Mouse (Mus musculus) yolk sac, embryonic 10.5 days (tissue): ENCODE results near the gene Cltb.
A peak's percentile ranks its signal among the peaks of the same experiment; 100 is the strongest.

Experiments used
- DNase-seq: peaks from one replicate; pipeline ENCODE4 v3.0.0-alpha.2; 2017; ENCODE audit warnings: low spot score

Gene Cltb

GRCm38 (mm10) chr13:54564232-54565200 lies 46.6 kb downstream of the Cltb start:
- DNase-seq: peak; percentile 49

DNA sequence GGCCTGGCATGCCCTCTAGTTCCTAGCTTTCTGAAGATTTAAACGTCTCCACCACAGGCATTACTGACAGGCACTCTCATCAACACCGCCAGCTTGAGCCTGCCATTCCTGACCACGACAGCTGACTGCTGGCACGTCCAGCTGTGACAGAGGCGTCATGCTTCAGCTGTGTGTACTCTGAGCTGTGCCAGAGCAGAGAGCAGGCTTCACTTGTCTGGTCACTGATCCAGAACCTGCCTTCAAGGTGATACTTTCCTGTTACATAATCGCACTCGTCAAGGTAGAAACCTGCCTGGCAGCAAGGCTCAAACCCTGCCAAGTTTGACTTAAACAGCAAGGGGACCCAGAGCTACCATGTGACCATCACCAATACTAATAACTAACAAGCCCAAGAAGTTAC lies 48.6 kb downstream of the Cltb start:
- no peak for DNase-seq

DNA sequence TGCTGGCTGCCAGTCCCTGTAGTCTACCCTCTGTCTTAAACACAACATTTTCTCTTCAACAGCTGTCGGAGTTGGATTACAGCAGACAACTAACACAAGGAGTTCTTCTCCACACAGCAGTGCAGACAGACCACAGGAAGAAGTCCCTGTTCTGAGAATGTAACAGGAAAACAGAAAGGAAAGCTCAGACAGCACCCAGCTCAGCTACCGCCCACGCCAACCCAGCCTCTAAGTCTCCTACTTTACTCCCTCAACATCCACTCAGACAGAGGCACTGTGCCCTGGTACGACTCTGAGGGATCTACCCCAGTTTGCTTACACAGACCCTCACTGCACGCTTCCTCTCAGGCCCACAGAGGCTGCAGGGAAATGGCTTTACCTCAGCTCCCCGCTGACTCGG lies 50.5 kb downstream of the Cltb start:
- no peak for DNase-seq

DNA sequence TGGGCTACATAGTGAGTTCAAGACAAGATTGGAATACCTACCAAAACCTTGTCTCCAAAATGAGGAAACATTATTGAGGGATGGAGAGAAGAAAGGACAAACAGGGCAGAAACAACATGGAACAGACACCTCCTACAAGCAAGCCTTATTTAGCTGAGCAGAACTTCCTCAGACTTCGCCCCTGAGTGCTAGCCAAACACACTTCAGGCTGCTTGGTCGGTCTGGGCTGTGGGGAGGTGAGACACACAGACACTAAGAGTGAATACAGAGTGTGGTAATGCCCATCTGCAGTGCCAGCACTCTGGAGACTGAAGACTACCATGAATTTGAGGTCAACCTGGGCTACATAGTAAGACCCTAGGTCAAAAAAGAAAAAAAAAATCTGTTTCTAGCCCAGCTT lies 51.5 kb downstream of the Cltb start:
- no peak for DNase-seq

DNA sequence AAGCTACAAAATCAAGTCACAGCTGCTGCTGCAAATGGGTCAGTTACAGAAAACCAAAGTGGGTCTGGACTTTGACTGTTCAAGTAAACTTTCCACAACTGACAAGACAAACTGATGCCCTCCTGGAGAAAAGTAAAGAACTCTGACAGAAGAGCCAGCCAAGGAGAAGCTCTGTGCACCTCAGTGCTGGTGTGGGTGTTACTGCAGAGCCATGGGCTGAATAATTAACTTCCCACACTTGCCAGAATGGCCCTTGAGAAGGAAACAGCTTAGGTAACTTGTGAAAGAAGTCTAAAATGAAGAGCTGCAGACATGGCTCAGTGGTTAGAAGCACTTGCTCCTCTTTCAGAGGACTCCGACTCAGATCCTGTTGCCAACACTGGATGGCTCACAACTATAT lies 53.5 kb downstream of the Cltb start:
- DNase-seq: no peak

DNA sequence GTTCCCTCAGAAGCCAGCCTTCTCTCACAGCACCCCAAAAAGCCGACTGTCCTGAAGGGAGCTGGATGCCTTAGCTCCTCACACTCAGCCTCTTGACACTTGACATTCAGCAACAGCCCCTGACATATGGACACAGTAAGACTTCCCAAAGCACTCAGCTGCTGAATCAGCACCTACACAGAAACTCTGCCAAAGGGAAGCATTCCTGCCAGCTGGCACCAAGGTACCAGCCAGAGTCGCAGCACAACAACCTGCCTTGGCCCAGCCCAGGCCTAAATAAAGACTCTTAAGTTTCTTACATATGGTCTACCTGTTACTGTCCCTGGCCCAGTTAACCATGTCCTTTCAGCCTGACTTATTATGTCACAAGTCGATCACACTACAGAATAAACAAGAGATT lies 54.3 kb downstream of the Cltb start:
- DNase-seq: no peak

- DNase-seq: no peak
These were observed 55.0 kb downstream of the Cltb start for GRCm38 (mm10) chr13:54556176-54556575.

- no peak for DNase-seq
These were observed 63.1 kb downstream of the Cltb start for GRCm38 (mm10) chr13:54548036-54548435.
